Mouse (Mus musculus) bone marrow, adult 2 months (tissue): ENCODE data around the gene Dynlt1c.
"Not testable (repeated sequence)": the region's sequence is repeated elsewhere in the genome, so short reads cannot be mapped to it uniquely, and the experiment has no call there.

Source experiments
- CTCF ChIP-seq: fragments of 200-500 bp; IDR thresholded peaks from 2 replicates; pipeline ENCODE4 v1.5.1; 2011; ENCODE audit warnings: low read length, control low read depth; ENCODE audit not compliant: control insufficient read depth, insufficient read depth
- POLR2A ChIP-seq: fragments of 200-500 bp; IDR thresholded peaks from 2 replicates; pipeline ENCODE4 v1.6.1; 2011; ENCODE audit warnings: low read depth, mild to moderate bottlenecking, control low read depth, low read length, borderline replicate concordance; ENCODE audit not compliant: control insufficient read depth

DNA sequence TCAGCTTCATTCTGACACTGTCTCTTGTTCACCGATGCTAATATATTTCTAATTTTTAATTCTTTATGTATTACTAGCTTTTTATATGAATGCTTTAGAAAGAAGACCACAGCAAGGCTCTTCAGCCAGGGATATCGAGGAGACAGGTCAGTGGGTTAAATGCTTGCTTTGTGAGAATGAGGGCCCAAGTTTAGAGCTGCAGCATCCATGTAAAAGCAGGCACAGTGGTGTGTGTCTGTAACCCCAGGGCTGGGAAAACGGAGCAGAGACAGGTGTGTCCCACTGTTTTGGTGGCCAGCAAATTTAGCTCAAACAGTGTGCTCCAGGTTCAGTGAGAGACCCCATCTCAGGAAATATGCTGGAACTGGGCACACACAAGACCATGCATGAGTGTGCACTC is 46.0 kb downstream of the Dynlt1c start:
- TF ChIP-seq CTCF, POLR2A: not testable (repeated sequence)
